Mouse (Mus musculus): ENCODE data around the gene Uhrf2.

DNA sequence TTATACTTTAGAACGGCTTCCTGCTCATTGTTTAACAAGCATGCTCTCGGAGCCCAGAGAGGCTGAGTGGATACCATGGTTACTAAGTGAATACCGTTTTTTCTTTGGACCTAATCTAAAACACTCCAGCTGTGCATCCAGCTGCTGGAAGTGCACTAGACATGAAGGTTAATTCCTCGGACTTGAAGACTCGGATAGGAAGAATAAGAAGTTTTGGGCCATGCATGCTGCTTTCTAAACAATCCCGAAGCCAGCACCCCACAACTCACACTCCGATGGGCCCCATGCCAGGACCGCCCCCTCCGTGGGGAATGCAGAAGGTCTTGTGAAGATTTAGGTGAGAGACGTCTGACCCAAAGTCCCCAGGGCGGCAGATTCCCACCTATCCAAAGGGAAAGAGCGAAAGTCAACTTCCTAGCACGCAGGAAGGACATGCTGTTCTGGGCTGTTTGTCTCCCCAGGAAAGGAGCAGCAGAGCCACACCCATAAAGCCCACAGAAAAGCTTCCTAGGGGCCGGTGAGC is 84.7 kb downstream of the Uhrf2 start:
- TF ChIP-seq CTCF (IDR thresholded peaks at IDR 0.05; ENCODE audit: control insufficient read depth, insufficient read depth, low read length) (no peak), POLR2A (IDR thresholded peaks at IDR 0.05; ENCODE audit: borderline replicate concordance, control insufficient read depth, low read depth, low read length) (no peak)
